In genomic region chr7:135937465-135937864, GRCm38 (mm10) we compare ENCODE assay signal across 32 mouse cellular contexts.
"Had no signal": no experiment of that assay in that cellular context is flagged by ENCODE, and none has a peak within 500 bp of the region (broad histone marks: within the 10 kb centered on the region; RNA-seq: fewer than 3 reads in every experiment).

No protein-coding gene starts in this region.

- H3K9ac ChIP-seq: limb, embryonic 12.5 days; limb, embryonic 13.5 days; limb, embryonic 15.5 days; liver, embryonic 12.5 days; liver, embryonic 13.5 days; liver, embryonic 14.5 days; liver, embryonic 15.5 days; liver, postnatal 0 days; lung, embryonic 14.5 days; lung, embryonic 15.5 days; midbrain, embryonic 12.5 days; midbrain, embryonic 13.5 days; midbrain, embryonic 15.5 days; neural tube, embryonic 12.5 days had no signal

- H3K4me3 ChIP-seq: limb, embryonic 10.5 days; limb, embryonic 12.5 days; limb, embryonic 13.5 days; limb, embryonic 15.5 days; liver, embryonic 12.5 days; liver, embryonic 13.5 days; liver, embryonic 15.5 days; lung, embryonic 15.5 days; megakaryocyte, embryonic 14.5 days; midbrain, embryonic 10.5 days; midbrain, embryonic 12.5 days; midbrain, embryonic 13.5 days; midbrain, embryonic 15.5 days; myocyte; neural tube, embryonic 12.5 days had no signal

- H3K9me3 ChIP-seq: limb, embryonic 10.5 days; limb, embryonic 12.5 days; limb, embryonic 13.5 days; limb, embryonic 15.5 days; liver, embryonic 12.5 days; liver, embryonic 13.5 days; liver, embryonic 15.5 days; lung, embryonic 15.5 days; midbrain, embryonic 10.5 days; midbrain, embryonic 12.5 days; midbrain, embryonic 13.5 days; midbrain, embryonic 15.5 days; neural tube, embryonic 12.5 days had no signal

- H3K4me2 ChIP-seq: limb, embryonic 12.5 days; limb, embryonic 13.5 days; limb, embryonic 15.5 days; liver, embryonic 11.5 days; liver, embryonic 12.5 days; liver, embryonic 13.5 days; liver, embryonic 15.5 days; lung, embryonic 14.5 days; lung, embryonic 15.5 days; midbrain, embryonic 11.5 days; midbrain, embryonic 12.5 days; midbrain, embryonic 13.5 days; midbrain, embryonic 15.5 days; neural tube, embryonic 12.5 days had no signal

- H3K27me3 ChIP-seq: limb, embryonic 12.5 days; limb, embryonic 13.5 days; limb, embryonic 15.5 days; liver, embryonic 12.5 days; liver, embryonic 13.5 days; liver, embryonic 15.5 days; lung, embryonic 15.5 days; megakaryocyte, embryonic 14.5 days; midbrain, embryonic 12.5 days; midbrain, embryonic 13.5 days; midbrain, embryonic 15.5 days; neural tube, embryonic 12.5 days had no signal

- H3K36me3 ChIP-seq: limb, embryonic 10.5 days; limb, embryonic 12.5 days; limb, embryonic 13.5 days; limb, embryonic 15.5 days; liver, embryonic 12.5 days; liver, embryonic 13.5 days; liver, embryonic 15.5 days; lung, embryonic 15.5 days; midbrain, embryonic 10.5 days; midbrain, embryonic 12.5 days; midbrain, embryonic 13.5 days; midbrain, embryonic 15.5 days; neural tube, embryonic 12.5 days had no signal

- DNase-seq: left cerebral cortex, postnatal 4 days; liver; liver, embryonic 13.5 days; liver, postnatal 0 days; lung, adult 18-20 months; lung, adult 2 months; lung, embryonic 14.5 days; lung, postnatal 10 days; lung, postnatal 14 days; lung, postnatal 36 days; lung, postnatal 4 days; midbrain, embryonic 14.5 days had no signal

- H3K27ac ChIP-seq: limb, embryonic 10.5 days; limb, embryonic 12.5 days; limb, embryonic 13.5 days; limb, embryonic 15.5 days; liver, embryonic 12.5 days; liver, embryonic 13.5 days; liver, embryonic 14.5 days; liver, embryonic 15.5 days; lung, embryonic 15.5 days; macrophage; midbrain, embryonic 10.5 days; midbrain, embryonic 12.5 days; midbrain, embryonic 13.5 days; midbrain, embryonic 15.5 days; neural tube, embryonic 12.5 days had no signal

- ATAC-seq: liver, embryonic 12.5 days; liver, postnatal 0 days; lung, postnatal 0 days; midbrain, embryonic 13.5 days; midbrain, embryonic 15.5 days; midbrain, embryonic 16.5 days had no signal

- H3K4me1 ChIP-seq: liver, embryonic 12.5 days; liver, embryonic 13.5 days; liver, embryonic 15.5 days; lung, embryonic 15.5 days; megakaryocyte, embryonic 14.5 days; midbrain, embryonic 12.5 days; midbrain, embryonic 13.5 days; midbrain, embryonic 15.5 days; neural tube, embryonic 12.5 days had no signal
